Mouse (Mus musculus) stomach, embryonic 16.5 days (tissue): ENCODE measurements around the gene Rasgrp1. TPM values are rescaled to one million over a fixed set of nuclear protein-coding genes. Genes with fewer than 3 reads are reported as not detected.
A peak's percentile ranks its signal among the peaks of the same experiment; 100 is the strongest.

Source experiments
- ATAC-seq: fragments of 200-750 bp; cut with Nextera tagmentation; 2 replicates; pipeline ENCODE4 v1.8.0; 2017; ENCODE audit warnings: moderate number of reproducible peaks, moderate TSS enrichment; ENCODE audit not compliant: insufficient read depth, low FRiP score
- H3K27ac ChIP-seq: fragments of 300-500 bp; sonication (generic); 2 replicates; pipeline ENCODE4 v1.5.1; 2014; ENCODE audit warnings: low read length
- H3K27me3 ChIP-seq: fragments of 300-500 bp; sonication (generic); 2 replicates; pipeline ENCODE4 v1.6.1; 2014; ENCODE audit warnings: low read length, control low read depth, mixed read lengths; ENCODE audit not compliant: control insufficient read depth, insufficient read depth
- H3K36me3 ChIP-seq: fragments of 300-500 bp; sonication (generic); 2 replicates; pipeline ENCODE4 v1.6.1; 2014; ENCODE audit warnings: low read length; ENCODE audit not compliant: control insufficient read depth, insufficient read depth
- H3K4me1 ChIP-seq: fragments of 300-500 bp; sonication (generic); 2 replicates; pipeline ENCODE4 v1.6.1; 2014; ENCODE audit warnings: low read length, control low read depth, mixed read lengths; ENCODE audit not compliant: control insufficient read depth, insufficient read depth
- H3K4me2 ChIP-seq: fragments of 300-500 bp; sonication (generic); 2 replicates; pipeline ENCODE4 v1.6.1; 2014; ENCODE audit warnings: low read depth, low read length, mixed read lengths
- H3K4me3 ChIP-seq: fragments of 300-500 bp; sonication (generic); replicated peaks from 2 replicates; pipeline ENCODE4 v1.5.1; 2014; ENCODE audit warnings: mild to moderate bottlenecking, low read length
- H3K9ac ChIP-seq: fragments of 300-500 bp; sonication (generic); 2 replicates; pipeline ENCODE4 v1.6.1; 2014; ENCODE audit warnings: low read length
- H3K9me3 ChIP-seq: fragments of 300-500 bp; sonication (generic); replicated peaks from 2 replicates; pipeline ENCODE4 v1.6.1; 2016; ENCODE audit warnings: low read length, control low read depth; ENCODE audit not compliant: control insufficient read depth
- WGBS: fragments of 180-500 bp; shearing (Covaris S2); extraction: QIAGEN DNeasy Blood & Tissue Kit; methylation state at CpG from one replicate; pipeline ENCODE4 v1.1.7; 2014; 5-methylcytosine and 5-hydroxymethylcytosine counted together
- polyA plus RNA-seq: library from polyadenylated mRNA; unstranded; fragments of >200 nt; fragmentation: Nextera tagmentation; extraction: Ambion mirVana; gene quantifications from 2 replicates; pipeline ENCODE4 v1.2.1, GENCODE M21; 2015

Rasgrp1 gene
- polyA plus RNA-seq, 1 experiment from 2014 or later, result 2.9 TPM

DNA sequence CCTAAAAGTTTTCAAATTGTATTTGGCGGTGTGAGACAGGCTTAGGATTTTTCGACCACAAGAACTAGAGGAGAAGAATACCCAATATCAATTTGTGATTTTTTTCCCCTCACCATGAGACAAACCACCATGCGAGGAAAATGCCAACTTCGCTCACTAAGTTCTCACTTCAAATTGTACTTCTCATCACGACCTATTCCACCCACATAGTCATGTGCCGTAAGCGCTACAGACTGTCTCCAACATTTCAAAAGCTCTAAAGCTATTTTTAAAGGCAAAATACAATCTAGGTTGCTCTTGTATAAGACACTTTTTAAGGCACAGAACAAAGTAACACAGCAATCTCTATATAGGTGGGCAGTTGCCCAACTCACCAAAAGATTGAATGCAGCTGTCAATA, 4.9 kb downstream of the Rasgrp1 start:
- 90% methylated on average over 7 of the region's 7 CpGs for WGBS
- Histone ChIP-seq H3K27ac (peak overlapping the region; percentile 91; the same call in 1 of the 2 replicates), H3K9me3 (no peaks in the 10 kb centered on the region), H3K27me3 (peaks cover 5% of the 10 kb centered on the region; the same call in 1 of the 2 replicates), H3K4me1 (peaks cover 13% of the 10 kb centered on the region), H3K4me3 (no peak overlapping the region), H3K36me3 (no peaks in the 10 kb centered on the region), H3K9ac (no peak overlapping the region), H3K4me2 (no peak overlapping the region)
- ATAC-seq, result no peak

GRCm38 (mm10) chr2:117336946-117337665, 5.7 kb downstream of the Rasgrp1 start:
- ATAC-seq, result peak; percentile 68
- WGBS, result 36% methylated on average over 5 of the region's 5 CpGs
- no peak overlapping the region for H3K4me2 ChIP-seq
- H3K27ac ChIP-seq, result peak overlapping the region; percentile 91
- peaks cover 5% of the 10 kb centered on the region; the same call in 1 of the 2 replicates for H3K27me3 ChIP-seq
- H3K4me1 ChIP-seq, result peaks cover 10% of the 10 kb centered on the region
- no peak overlapping the region for H3K4me3 ChIP-seq
- H3K9ac ChIP-seq, result no peak overlapping the region
- no peaks in the 10 kb centered on the region for H3K36me3 ChIP-seq
- H3K9me3 ChIP-seq, result no peaks in the 10 kb centered on the region

GRCm38 (mm10) chr2:117335552-117336188, 7.1 kb downstream of the Rasgrp1 start:
- Histone ChIP-seq H3K4me3 (no peak overlapping the region), H3K27me3 (no peaks in the 10 kb centered on the region), H3K36me3 (no peaks in the 10 kb centered on the region), H3K9me3 (no peaks in the 10 kb centered on the region), H3K27ac (peak overlapping the region; percentile 91), H3K4me2 (0 out of 2 replicates have a peak overlapping the region, but pooled peaks have one; percentile 0), H3K9ac (no peak overlapping the region), H3K4me1 (peaks cover 9% of the 10 kb centered on the region)
- WGBS, result 40% methylated on average over 4 of the region's 4 CpGs
- ATAC-seq, result peak; percentile 71

DNA sequence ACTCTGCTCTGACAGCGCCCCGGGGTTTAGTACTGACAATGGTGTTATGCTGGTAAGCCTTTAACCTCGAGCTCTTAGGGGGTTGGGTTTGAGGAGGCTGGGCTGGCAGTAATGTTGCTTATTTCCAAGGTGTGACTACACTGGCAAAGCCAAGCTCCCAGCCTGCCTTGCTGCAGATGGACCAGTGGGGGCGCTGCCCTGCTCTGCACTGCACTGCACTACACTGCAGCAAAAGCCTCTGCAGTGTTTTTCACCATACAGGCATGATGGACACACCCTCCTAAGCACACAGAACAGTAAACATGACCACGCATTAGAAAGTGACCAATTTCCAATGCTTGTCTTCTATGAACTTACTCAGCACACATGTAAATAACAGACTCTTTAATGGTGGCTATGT, 11.2 kb downstream of the Rasgrp1 start:
- ATAC-seq, result no peak
- H3K4me2 ChIP-seq, result no peak overlapping the region
- H3K4me3 ChIP-seq, result no peak overlapping the region
- no peaks in the 10 kb centered on the region for H3K27me3 ChIP-seq
- H3K4me1 ChIP-seq, result peaks cover 2% of the 10 kb centered on the region; the same call in 1 of the 2 replicates
- no peak overlapping the region for H3K9ac ChIP-seq
- H3K36me3 ChIP-seq, result no peaks in the 10 kb centered on the region
- WGBS, result 44% methylated on average over 5 of the region's 5 CpGs
- no peaks in the 10 kb centered on the region for H3K9me3 ChIP-seq
- no peak overlapping the region for H3K27ac ChIP-seq

GRCm38 (mm10) chr2:117328521-117329285, 14.1 kb downstream of the Rasgrp1 start:
- no peak for ATAC-seq
- H3K27me3 ChIP-seq, result no peaks in the 10 kb centered on the region
- H3K27ac ChIP-seq, result no peak overlapping the region
- H3K36me3 ChIP-seq, result no peaks in the 10 kb centered on the region
- no peaks in the 10 kb centered on the region for H3K9me3 ChIP-seq
- WGBS, result 70% methylated on average over 9 of the region's 9 CpGs
- no peak overlapping the region for H3K4me3 ChIP-seq
- no peak overlapping the region for H3K9ac ChIP-seq
- no peak overlapping the region for H3K4me2 ChIP-seq
- no peaks in the 10 kb centered on the region for H3K4me1 ChIP-seq

DNA sequence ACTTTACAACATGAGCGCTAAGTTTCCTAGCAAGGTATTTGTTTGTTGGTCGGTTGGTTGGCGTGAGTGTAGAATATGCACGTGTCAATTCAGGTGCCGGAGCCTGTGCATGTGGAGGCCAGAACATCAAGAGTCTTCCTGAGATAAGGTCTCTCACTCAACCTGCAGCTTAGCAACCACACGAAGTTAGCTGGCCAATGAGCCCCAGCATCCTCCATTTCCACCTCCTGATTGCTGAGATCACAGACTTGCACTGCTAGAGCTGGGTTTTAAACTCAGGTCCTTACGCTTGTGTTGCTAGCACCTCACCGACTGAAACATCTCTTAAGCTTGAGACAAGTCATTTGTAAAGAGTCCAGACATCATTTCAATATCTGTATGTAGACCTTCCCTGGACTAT, 20.4 kb downstream of the Rasgrp1 start:
- H3K4me2 ChIP-seq, result no peak overlapping the region
- H3K9me3 ChIP-seq, result no peaks in the 10 kb centered on the region
- H3K4me1 ChIP-seq, result no peaks in the 10 kb centered on the region
- no peaks in the 10 kb centered on the region for H3K27me3 ChIP-seq
- WGBS, result 83% methylated on average over 8 of the region's 8 CpGs
- H3K9ac ChIP-seq, result no peak overlapping the region
- H3K4me3 ChIP-seq, result no peak overlapping the region
- H3K27ac ChIP-seq, result no peak overlapping the region
- ATAC-seq, result no peak
- H3K36me3 ChIP-seq, result no peaks in the 10 kb centered on the region

GRCm38 (mm10) chr2:117321231-117321630, 21.6 kb downstream of the Rasgrp1 start:
- no peaks in the 10 kb centered on the region for H3K27me3 ChIP-seq
- no peak for ATAC-seq

DNA sequence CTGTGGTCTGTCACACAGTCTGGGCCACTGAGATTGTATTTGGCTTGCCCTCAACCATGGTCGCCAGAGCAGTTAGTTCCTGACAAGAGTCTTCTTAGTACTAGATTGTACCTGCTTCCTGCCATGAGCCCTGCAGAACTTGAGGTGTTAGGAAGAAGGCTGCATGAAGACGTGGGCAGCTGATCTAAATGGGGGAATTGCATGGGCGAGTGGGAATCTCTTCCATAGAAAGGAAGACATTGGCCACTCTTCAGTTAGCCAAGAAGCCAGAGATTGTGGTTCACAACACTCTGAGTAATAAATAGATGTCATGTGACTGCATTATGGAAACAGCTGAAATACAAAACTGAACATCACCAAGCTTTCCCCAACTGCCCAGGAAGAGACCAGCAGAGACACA, 23.8 kb downstream of the Rasgrp1 start:
- no peak for ATAC-seq
- WGBS, result 82% methylated on average over 3 of the region's 3 CpGs
- H3K27me3 ChIP-seq, result no peaks in the 10 kb centered on the region
- no peak overlapping the region for H3K27ac ChIP-seq
- no peak overlapping the region for H3K9ac ChIP-seq
- H3K36me3 ChIP-seq, result no peaks in the 10 kb centered on the region
- H3K4me2 ChIP-seq, result no peak overlapping the region
- no peaks in the 10 kb centered on the region for H3K4me1 ChIP-seq
- H3K9me3 ChIP-seq, result no peaks in the 10 kb centered on the region
- H3K4me3 ChIP-seq, result no peak overlapping the region

More at GRCm38 (mm10) chr2:117321231-117321630, 21.6 kb downstream of the Rasgrp1 start:
- WGBS, result 77% methylated on average over 3 of the region's 3 CpGs
- Histone ChIP-seq H3K9ac (no peak overlapping the region), H3K4me1 (no peaks in the 10 kb centered on the region), H3K4me3 (no peak overlapping the region), H3K36me3 (no peaks in the 10 kb centered on the region), H3K4me2 (no peak overlapping the region), H3K9me3 (no peaks in the 10 kb centered on the region), H3K27ac (no peak overlapping the region)
